Mouse (Mus musculus) frontal cortex, adult (tissue): ENCODE measurements around the gene Scrn3.

Experiments used
- ATAC-seq: cut with Nextera tagmentation; 2 replicates; pipeline ENCODE4 v1.9.2; 2017; ENCODE audit warnings: mild to moderate bottlenecking, moderate library complexity, mixed read lengths; ENCODE audit not compliant: low TSS enrichment

Scrn3 gene

GRCm38 (mm10) chr2:73312152-73313116 lies at the start of gene Scrn3, which contains the start of gene Cir1:
Gene Scrn3 (plus strand): TSS chr2:73312601.
Gene Cir1 (minus strand): TSS chr2:73312701.
- peak; percentile 99 for ATAC-seq

- ATAC-seq, result no peak
Measured at GRCm38 (mm10) chr2:73263172-73263765, 49.1 kb upstream of the Scrn3 start.

DNA sequence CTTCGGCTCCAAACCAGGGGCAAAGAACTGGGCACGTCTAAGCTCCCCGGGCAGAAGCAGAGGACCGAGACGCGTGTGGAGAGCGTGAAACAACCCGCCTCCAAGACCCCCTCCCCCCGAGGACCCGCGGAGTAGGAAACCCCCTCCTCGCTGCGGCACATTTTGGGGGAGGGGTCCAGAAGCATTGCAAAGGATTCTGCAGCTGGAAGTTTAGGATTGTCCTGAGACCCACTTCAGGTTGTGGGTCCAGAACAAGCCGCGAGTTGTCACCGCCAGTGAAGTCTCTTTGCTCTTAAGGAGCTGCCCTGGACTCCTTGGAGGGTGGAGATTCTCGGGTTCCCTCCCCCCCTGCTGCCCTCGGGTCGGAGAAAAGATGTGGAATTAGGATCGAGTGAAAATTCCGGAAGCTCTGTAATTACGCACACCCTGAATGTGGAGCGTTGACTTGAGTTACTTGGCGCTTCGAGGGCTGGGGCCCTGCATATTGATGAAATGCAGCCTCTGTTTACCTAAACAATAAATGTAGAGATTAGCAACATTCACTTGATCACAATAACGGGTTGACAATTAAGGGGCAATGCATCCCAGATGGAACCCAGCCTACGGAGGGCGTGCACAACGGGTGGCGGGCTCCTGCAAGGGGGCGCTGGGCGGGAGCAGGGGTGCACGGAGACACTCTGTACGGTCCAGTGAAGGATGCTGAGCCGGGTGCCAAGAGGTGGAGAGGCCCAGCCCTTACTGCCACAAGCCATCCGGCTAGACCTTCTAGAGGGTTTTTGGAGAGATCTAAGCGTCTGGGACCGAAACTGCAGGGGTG lies 48.4 kb upstream of the Scrn3 start:
- ATAC-seq, result no peak

DNA sequence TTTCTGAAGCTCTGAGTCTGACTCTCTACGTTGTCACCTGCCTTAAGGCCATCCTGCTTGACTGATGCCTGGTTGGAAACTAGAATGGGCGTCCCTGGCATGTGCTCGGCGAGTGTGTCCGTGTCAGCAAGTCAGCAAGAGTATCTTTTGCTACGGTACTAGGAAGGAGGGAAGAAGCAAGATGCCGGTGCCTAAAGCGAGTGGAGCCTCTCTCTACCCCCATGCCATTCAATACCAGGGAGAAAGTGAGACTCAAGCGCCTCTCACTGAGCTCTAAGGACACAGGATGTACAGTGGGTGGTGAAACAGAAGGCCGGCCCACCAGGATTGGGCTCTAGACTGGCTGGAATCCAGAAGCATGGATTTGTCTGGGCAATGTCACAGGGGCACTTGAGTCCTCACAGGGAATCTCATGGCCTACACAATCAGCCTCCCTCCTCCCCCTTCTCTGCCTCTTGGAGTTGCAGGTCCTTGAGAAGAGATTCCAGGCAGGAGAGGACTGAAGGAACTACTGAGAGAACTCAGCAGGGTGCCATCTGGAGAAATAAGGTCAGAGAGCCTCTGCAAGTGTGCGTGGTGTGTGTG lies 47.7 kb upstream of the Scrn3 start:
- ATAC-seq, result no peak

DNA sequence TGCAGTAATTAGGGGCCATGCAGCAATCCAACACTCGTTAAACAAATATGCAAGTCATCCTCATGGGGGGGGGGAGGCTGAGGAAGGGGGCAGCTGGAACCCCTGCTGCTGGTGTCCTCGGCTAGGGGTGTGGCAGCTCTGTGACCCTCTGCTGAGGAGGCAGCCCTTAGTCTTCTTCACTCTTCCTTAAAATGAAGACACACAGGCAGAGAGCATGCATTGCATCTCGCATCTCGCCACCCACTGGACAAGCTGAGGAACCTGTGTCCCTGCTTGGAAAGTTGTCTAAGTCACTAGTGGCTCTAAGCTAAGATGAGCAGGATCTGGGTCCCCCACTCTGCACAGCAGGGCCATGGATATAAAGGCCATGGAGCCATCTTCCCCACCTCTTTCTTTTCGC lies 46.4 kb upstream of the Scrn3 start:
- ATAC-seq, result no peak

- ATAC-seq, result no peak
Measured at GRCm38 (mm10) chr2:73266623-73267022, 45.8 kb upstream of the Scrn3 start.

- ATAC-seq, result no peak
Measured at GRCm38 (mm10) chr2:73267231-73267630, 45.2 kb upstream of the Scrn3 start.

- no peak for ATAC-seq
Measured at GRCm38 (mm10) chr2:73267818-73268217, 44.6 kb upstream of the Scrn3 start.

DNA sequence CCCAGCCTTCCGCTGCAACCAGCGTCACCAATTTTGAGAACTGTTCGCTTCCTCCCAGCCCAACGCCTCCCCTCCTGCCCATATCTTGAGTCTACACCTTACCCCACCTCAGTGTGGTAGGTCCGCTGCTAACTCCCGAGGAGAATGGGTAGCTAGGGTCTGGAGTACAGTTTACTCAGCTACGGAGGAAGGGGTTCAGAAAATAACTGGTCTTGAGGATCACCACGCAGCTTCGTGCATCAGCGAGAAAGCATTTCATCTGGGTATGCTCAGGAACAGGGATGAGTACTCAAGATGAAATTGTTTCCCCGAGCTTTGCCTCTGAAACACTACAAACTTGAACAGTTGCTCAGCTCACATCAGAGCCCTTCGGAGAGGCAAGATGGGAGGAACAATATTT lies 44.1 kb upstream of the Scrn3 start:
- ATAC-seq, result no peak

- ATAC-seq, result no peak
Measured at GRCm38 (mm10) chr2:73268836-73269395, 43.5 kb upstream of the Scrn3 start.

GRCm38 (mm10) chr2:73269666-73270065 lies 42.7 kb upstream of the Scrn3 start:
- no peak for ATAC-seq

DNA sequence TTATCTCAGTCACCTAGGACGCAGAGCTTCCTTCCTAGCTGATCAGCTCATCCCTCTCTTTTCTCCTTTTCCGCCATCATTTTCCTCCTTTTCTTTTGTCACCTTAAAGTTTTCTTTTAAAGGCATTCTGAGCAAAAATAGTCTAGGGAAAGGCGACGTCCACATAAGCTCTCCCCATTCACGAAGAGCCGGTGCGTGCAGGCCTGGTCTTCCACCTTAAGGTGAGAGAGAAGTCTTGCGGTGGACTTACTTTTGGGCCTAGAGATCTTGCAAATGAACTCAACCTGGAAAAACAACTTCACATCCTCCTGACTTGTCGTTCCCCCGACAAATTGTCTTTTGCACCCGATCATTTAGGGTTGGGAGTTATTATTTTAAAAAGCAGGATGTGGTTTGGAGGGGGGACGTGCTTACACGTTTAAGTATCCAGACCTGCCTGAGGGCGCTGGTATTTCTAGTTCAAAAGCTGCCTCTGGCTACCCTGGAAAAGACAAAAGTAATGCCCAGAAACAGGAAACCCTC lies 42.3 kb upstream of the Scrn3 start:
- ATAC-seq, result no peak

DNA sequence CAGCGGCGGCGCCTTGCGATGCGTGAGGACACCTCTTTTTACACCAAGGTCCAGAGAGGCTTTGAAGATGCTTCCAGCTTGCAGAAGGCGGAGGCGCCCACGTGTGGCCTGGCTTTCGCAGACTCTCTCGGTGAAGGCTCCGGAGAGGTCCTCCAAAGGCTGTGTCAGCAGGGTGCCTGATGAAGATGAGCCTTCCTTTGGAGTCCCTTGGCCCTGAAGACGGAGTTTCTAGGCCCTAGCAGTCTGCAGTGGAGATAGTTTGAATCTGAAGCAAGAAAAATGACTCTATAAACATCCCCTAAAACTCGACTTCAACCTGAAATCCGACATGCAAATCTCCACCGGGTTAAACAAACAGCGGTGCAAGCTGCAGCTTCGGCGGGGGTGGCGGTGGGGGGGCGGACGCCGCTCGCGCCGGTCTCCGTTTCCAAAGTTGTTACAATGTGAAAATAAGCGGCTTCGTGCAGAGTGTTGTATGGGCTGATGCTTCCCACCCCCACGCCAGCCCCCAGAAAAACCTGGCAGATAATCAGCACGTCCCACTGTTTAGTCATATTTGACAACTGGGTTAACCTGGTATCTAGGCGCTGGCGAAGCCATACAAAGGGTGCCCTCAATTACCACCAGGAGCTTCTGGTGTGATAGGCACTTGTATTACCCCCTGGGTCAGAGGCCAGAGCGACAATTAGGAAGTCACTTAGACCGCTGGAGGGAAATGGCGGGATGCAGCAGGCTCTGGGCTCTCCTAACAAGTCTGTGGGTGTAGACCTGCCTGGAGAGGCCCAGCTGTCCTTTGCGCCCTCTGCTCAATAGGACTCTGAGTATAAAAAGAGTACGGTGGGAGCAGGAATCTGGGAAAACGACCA lies 41.6 kb upstream of the Scrn3 start:
- peak; percentile 35; the same call in 1 of the 2 replicates for ATAC-seq

DNA sequence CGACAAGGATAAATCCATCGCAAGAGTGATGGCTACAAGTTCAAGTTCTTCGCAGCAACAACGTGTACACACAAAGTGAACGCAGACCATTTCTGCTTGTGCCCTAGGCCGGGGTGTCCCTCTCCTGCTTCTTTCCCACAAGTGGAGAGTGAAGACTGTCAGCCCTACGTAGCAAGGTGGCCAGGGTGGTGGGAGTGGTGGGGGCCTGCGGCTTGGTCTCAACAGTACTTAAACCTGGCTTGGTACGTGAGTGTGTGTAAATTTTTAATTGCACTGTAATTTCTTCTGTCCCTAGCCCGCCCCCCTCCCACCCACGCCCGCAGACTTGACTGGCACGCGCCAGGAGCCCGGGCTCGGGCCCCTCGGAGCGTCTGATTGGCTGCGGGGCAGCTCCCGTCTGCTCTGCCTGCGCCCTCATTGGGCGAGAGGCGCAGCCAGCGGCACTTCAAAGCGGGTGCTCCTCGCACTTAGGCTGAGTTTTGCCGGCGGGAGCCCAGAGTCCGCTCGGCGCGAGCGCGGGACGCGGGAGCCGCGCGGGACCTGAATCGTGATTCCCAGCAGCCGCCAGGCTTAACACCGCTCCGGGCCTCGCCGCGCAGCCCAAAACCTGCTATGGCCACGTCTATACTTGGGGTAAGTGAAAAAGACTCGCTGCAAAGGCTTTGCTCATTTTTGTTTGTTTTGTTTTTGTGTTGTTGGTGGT lies 40.8 kb upstream of the Scrn3 start, which contains the start of gene Sp9:
Sp9 (plus strand) TSS at position 467 of the 703 bp plus-strand sequence.
- peak; percentile 79; the same call in 1 of the 2 replicates for ATAC-seq

DNA sequence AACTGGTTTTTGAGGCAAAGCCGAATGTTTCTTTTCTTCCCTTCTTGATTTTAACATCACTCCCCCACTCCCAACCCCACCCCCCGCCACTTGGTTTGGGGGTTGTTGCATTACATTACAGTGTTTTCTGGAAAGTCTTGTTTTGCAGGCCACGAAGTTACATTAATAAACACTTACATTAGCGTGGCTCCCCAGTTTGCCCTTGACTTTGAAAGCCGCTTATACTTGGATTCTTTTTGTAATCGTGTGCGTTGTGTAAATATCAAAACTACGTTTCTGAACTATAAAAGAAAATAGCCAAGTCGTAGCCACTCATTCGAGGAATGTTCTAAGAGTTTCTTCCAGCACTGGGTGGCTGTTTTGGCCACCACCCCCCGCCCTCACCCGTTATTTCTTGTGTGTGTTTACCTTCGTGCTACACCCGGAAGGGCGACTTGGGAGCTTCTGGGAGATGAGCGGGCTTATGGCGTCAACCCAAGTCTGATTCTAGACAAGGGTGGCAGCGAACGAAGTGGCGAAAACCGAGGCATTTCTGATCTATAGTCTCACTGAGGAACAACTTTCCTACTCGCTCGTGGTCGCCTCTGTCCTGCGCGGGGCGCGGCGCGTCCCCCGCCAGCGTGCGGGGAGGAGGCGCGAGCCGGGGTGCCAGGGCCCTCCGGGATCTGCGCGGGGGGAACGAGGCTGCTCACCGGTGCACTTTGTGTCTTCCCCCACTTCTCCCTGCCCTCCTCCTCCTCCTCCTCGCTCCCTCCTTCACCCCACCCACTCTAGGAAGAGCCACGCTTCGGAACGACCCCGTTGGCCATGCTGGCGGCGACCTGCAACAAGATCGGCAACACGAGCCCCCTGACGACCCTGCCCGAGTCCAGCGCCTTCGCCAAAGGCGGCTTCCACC lies 39.8 kb upstream of the Scrn3 start:
- no peak for ATAC-seq

- no peak for ATAC-seq
Measured at GRCm38 (mm10) chr2:73273249-73274118, 38.9 kb upstream of the Scrn3 start.
